Mouse (Mus musculus): Measurements from ENCODE around the gene Lck.

- TF ChIP-seq GATA1 (IDR thresholded peaks at IDR 0.05; ENCODE audit: low read length) = no peak
- no peak for TF ChIP-seq TAL1 (IDR thresholded peaks at IDR 0.05; ENCODE audit: low read length)
These were observed 5.1 kb downstream of the Lck start for GRCm38 (mm10) chr4:129568366-129568765.
